In the genomic region with DNA sequence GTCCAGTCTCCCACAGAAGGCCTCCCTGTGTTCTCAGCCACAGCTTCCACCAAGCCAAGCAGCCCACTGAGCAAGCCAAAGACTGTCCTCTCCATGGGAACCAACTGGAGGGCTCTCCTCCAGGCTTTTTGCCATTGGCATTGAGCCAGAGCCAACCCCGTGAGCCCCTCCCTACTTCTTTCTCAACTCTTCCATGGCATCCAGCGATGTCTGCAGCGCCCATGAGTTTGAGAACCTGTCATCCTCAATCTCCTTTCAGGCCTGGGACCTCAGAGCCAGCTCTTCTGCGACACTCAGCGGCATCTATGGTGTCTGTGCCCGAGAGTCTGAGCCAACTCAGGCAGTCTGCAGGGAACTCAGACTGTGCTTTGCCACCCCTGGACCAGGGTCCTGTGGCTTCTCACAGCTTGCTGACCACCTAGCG, we compare ENCODE assay signal across 13 mouse cellular contexts.
DNase-seq lines count a peak whose midpoint lies in the region; ATAC-seq and TF ChIP-seq lines count a peak whose summit lies in the region.
"Had no signal": no experiment of that assay in that cellular context is flagged by ENCODE, and none has a peak within 500 bp of the region (broad histone marks: within the 10 kb centered on the region; RNA-seq: fewer than 3 reads in every experiment).

No protein-coding gene starts in this region.

- no peak overlapping the region for H3K27ac ChIP-seq in gastrocnemius, adult 2 months
- no peak overlapping the region for H3K27ac ChIP-seq in midbrain, embryonic 12.5 days (replicated peaks)
- no peak overlapping the region; the same call in 1 of the 2 replicates for H3K27ac ChIP-seq in midbrain, embryonic 10.5 days (replicated peaks)
- H3K27ac ChIP-seq in midbrain, embryonic 15.5 days = no peak overlapping the region
- H3K27ac ChIP-seq: embryonic facial prominence, embryonic 15.5 days; heart, adult 2 months; limb, embryonic 10.5 days had no signal

- no peaks in the 10 kb centered on the region for H3K27me3 ChIP-seq in midbrain, embryonic 12.5 days
- no peaks in the 10 kb centered on the region for H3K27me3 ChIP-seq in midbrain, embryonic 10.5 days (ENCODE audit: low read depth, poor library complexity, severe bottlenecking)
- H3K27me3 ChIP-seq in midbrain, embryonic 15.5 days (replicated peaks) = no peaks in the 10 kb centered on the region
- H3K27me3 ChIP-seq: embryonic facial prominence, embryonic 15.5 days; Patski had no signal

- no peak overlapping the region for H3K9ac ChIP-seq in midbrain, embryonic 12.5 days (replicated peaks)
- H3K9ac ChIP-seq in midbrain, embryonic 15.5 days = no peak overlapping the region
- H3K9ac ChIP-seq: embryonic facial prominence, embryonic 15.5 days had no signal

- 87% methylated on average over 7 of the region's 7 CpGs for WGBS in midbrain, embryonic 12.5 days
- 89% methylated on average over 7 of the region's 7 CpGs for WGBS in midbrain, embryonic 10.5 days
- 86% methylated on average over 7 of the region's 7 CpGs for WGBS in midbrain, embryonic 15.5 days

- no peaks in the 10 kb centered on the region for H3K4me1 ChIP-seq in midbrain, embryonic 12.5 days
- H3K4me1 ChIP-seq in midbrain, embryonic 10.5 days = no peaks in the 10 kb centered on the region; the same call in 1 of the 2 replicates
- no peaks in the 10 kb centered on the region; the same call in 1 of the 2 replicates for H3K4me1 ChIP-seq in midbrain, embryonic 15.5 days
- H3K4me1 ChIP-seq: embryonic facial prominence, embryonic 15.5 days; limb, embryonic 10.5 days had no signal

- H3K4me3 ChIP-seq in gastrocnemius, adult 2 months = no peak overlapping the region
- H3K4me3 ChIP-seq in midbrain, embryonic 12.5 days = no peak overlapping the region
- no peak overlapping the region for H3K4me3 ChIP-seq in midbrain, embryonic 10.5 days
- no peak overlapping the region for H3K4me3 ChIP-seq in midbrain, embryonic 15.5 days
- H3K4me3 ChIP-seq: embryonic facial prominence, embryonic 15.5 days; heart, adult 2 months; limb, embryonic 10.5 days had no signal

- no peaks in the 10 kb centered on the region for H3K36me3 ChIP-seq in midbrain, embryonic 12.5 days
- no peaks in the 10 kb centered on the region for H3K36me3 ChIP-seq in midbrain, embryonic 10.5 days
- H3K36me3 ChIP-seq in midbrain, embryonic 15.5 days (replicated peaks) = no peaks in the 10 kb centered on the region
- H3K36me3 ChIP-seq: embryonic facial prominence, embryonic 15.5 days; limb, embryonic 10.5 days had no signal

- peak; percentile 22 for DNase-seq in gastrocnemius, adult 2 months
- DNase-seq in gastrocnemius, adult 8-10 months (ENCODE audit: low spot score in 2 of 2) = no peak
- DNase-seq in midbrain, embryonic 10.5 days (ENCODE audit: low spot score) = no peak
- peak; percentile 41 to 55 for DNase-seq in cerebellum, postnatal 25 days
- no peak for DNase-seq in thymus, postnatal 36 days
- DNase-seq in urinary bladder, adult 2 months (ENCODE audit: low spot score) = no peak
- DNase-seq: B cell, adult 2 months; heart, adult 2 months had no signal

- no peaks in the 10 kb centered on the region for H3K9me3 ChIP-seq in midbrain, embryonic 12.5 days
- H3K9me3 ChIP-seq in midbrain, embryonic 10.5 days (replicated peaks) = no peaks in the 10 kb centered on the region
- no peaks in the 10 kb centered on the region for H3K9me3 ChIP-seq in midbrain, embryonic 15.5 days
- H3K9me3 ChIP-seq: embryonic facial prominence, embryonic 15.5 days; limb, embryonic 10.5 days had no signal

- intact Hi-C loops in gastrocnemius, adult 2 months (cut with DNase I) = no loop called here

- H3K4me2 ChIP-seq in midbrain, embryonic 12.5 days (replicated peaks) = no peak overlapping the region
- H3K4me2 ChIP-seq in midbrain, embryonic 15.5 days = no peak overlapping the region
- H3K4me2 ChIP-seq: embryonic facial prominence, embryonic 15.5 days had no signal

- peak; percentile 54; the same call in 1 of the 2 replicates for ATAC-seq in midbrain, embryonic 12.5 days (ENCODE audit: low FRiP score, low read depth)
- peak; percentile 63 for ATAC-seq in midbrain, embryonic 15.5 days (replicated peaks)
- ATAC-seq: Patski had no signal

- TF ChIP-seq CTCF in gastrocnemius, adult 2 months (IDR thresholded peaks at IDR 0.05) = no peak

Comparison
In these comparisons a context has a peak if more than half of its experiments do, and no peak if none do; other contexts are left out.
1. DNase-seq: peak in gastrocnemius, adult 2 months (single experiment) and cerebellum, postnatal 25 days (2 of 2); none in gastrocnemius, adult 8-10 months (0 of 2), midbrain, embryonic 10.5 days (single experiment), thymus, postnatal 36 days (0 of 2) and urinary bladder, adult 2 months (single experiment).